Mouse (Mus musculus): ENCODE measurements around the gene Mrpl55.
A peak's percentile ranks its signal among the peaks of the same experiment; 100 is the strongest.

- TF ChIP-seq CTCF (IDR thresholded peaks at IDR 0.05; ENCODE audit: borderline replicate concordance, control insufficient read depth, extremely low read depth, insufficient read depth, low read length, poor library complexity), result no peak; the same call in 1 of the 2 replicates
- peak; percentile 87 for TF ChIP-seq POLR2A (IDR thresholded peaks at IDR 0.05; ENCODE audit: control insufficient read depth, extremely low read depth, insufficient read depth, low read length, poor library complexity)
Observed at GRCm38 (mm10) chr11:59191231-59192058, 10.8 kb upstream of the Mrpl55 start.
